Mouse (Mus musculus) hindbrain, embryonic 12.5 days (tissue): Measurements from ENCODE around the gene Rtkn. TPM values are rescaled to one million over a fixed set of nuclear protein-coding genes. Genes with fewer than 3 reads are reported as not detected.
"Not testable (repeated sequence)": the region's sequence is repeated elsewhere in the genome, so short reads cannot be mapped to it uniquely, and the experiment has no call there.

Experiments used
- ATAC-seq: fragments of 200-750 bp; cut with Nextera tagmentation; 2 replicates; pipeline ENCODE4 v1.8.0; 2017; ENCODE audit warnings: moderate TSS enrichment; ENCODE audit not compliant: low FRiP score
- H3K27ac ChIP-seq: fragments of 300-500 bp; sonication (generic); 2 replicates; pipeline ENCODE4 v1.5.1; 2016; ENCODE audit warnings: mild to moderate bottlenecking
- H3K27me3 ChIP-seq: fragments of 300-500 bp; sonication (generic); 2 replicates; pipeline ENCODE4 v1.6.1; 2016; ENCODE audit warnings: mild to moderate bottlenecking
- H3K36me3 ChIP-seq: fragments of 300-500 bp; sonication (generic); 2 replicates; pipeline ENCODE4 v1.6.1; 2016; ENCODE audit warnings: mild to moderate bottlenecking
- H3K4me1 ChIP-seq: fragments of 300-500 bp; sonication (generic); 2 replicates; pipeline ENCODE4 v1.6.1; 2016
- H3K4me2 ChIP-seq: fragments of 300-500 bp; sonication (generic); replicated peaks from 2 replicates; pipeline ENCODE4 v1.6.1; 2016; ENCODE audit warnings: mild to moderate bottlenecking
- H3K4me3 ChIP-seq: fragments of 300-500 bp; sonication (generic); 2 replicates; pipeline ENCODE4 v1.5.1; 2016; ENCODE audit warnings: mild to moderate bottlenecking
- H3K9ac ChIP-seq: fragments of 300-500 bp; sonication (generic); 2 replicates; pipeline ENCODE4 v1.6.1; 2016; ENCODE audit warnings: mild to moderate bottlenecking, moderate library complexity
- H3K9me3 ChIP-seq: fragments of 300-500 bp; sonication (generic); replicated peaks from 2 replicates; pipeline ENCODE4 v1.6.1; 2016; ENCODE audit warnings: mild to moderate bottlenecking
- WGBS: fragments of 180-500 bp; shearing (Covaris S2); methylation state at CpG from one replicate; pipeline ENCODE4 v1.1.7; 2016; 5-methylcytosine and 5-hydroxymethylcytosine counted together
- polyA plus RNA-seq: library from polyadenylated mRNA; unstranded; fragments of >200 nt; fragmentation: Nextera tagmentation; extraction: Ambion mirVana; gene quantifications from 2 replicates; pipeline ENCODE4 v1.2.1, GENCODE M21; 2016

The Rtkn gene
- polyA plus RNA-seq, 1 experiment from 2014 or later, result 40.7 TPM

DNA sequence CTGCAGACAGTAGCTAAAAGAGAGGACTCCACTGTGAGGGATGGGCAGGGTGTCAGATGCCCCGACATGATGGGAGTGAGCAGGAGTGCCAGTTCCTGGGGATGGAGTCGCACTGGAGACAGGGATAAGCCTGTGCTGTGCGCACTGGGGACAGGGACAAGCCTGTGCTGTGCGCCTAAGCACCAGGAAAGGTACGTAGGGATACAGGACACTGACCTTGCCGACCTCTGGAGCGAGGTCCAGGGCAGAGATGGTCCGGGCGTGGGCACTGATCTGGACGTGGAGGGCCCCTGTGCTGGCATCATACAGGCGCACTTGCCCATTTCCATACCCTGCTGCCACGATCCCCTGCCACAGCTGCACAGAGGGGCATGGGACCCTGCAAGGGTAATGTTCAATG lies 17.8 kb downstream of the Rtkn start:
- Histone ChIP-seq H3K27me3 (no peaks in the 10 kb centered on the region; the same call in 1 of the 2 replicates), H3K4me1 (peaks cover 29% of the 10 kb centered on the region), H3K9ac (no peak overlapping the region), H3K27ac (no peak overlapping the region), H3K4me2 (no peak overlapping the region), H3K36me3 (peaks cover 42% of the 10 kb centered on the region), H3K9me3 (no peaks in the 10 kb centered on the region), H3K4me3 (no peak overlapping the region)
- 82% methylated on average over 12 of the region's 12 CpGs for WGBS
- no peak for ATAC-seq

DNA sequence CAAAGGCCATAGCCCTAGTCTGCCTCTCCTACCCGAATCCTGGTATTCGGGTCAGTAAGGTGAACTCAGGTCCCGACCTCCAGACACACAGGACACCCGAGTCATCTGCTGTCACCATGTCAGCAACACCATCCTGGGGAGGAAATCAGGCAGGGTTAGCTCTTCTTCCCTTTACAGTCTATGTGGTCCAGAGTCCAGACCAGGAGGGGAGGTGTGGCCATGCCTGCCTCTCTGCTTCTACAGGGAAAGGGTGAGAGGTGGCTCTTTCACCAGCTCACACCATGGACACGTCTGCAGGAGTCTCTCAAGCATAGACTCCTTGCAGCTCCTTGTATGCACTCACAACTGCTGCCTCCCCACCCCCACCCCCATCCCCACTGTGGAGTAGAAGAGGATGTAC lies 18.2 kb downstream of the Rtkn start:
- H3K4me3 ChIP-seq, result no peak overlapping the region
- 75% methylated on average over 5 of the region's 5 CpGs for WGBS
- peaks cover 29% of the 10 kb centered on the region for H3K4me1 ChIP-seq
- no peak overlapping the region for H3K4me2 ChIP-seq
- H3K27me3 ChIP-seq, result no peaks in the 10 kb centered on the region; the same call in 1 of the 2 replicates
- no peak overlapping the region for H3K27ac ChIP-seq
- H3K9ac ChIP-seq, result no peak overlapping the region
- H3K9me3 ChIP-seq, result no peaks in the 10 kb centered on the region
- ATAC-seq, result no peak
- peaks cover 39% of the 10 kb centered on the region for H3K36me3 ChIP-seq

DNA sequence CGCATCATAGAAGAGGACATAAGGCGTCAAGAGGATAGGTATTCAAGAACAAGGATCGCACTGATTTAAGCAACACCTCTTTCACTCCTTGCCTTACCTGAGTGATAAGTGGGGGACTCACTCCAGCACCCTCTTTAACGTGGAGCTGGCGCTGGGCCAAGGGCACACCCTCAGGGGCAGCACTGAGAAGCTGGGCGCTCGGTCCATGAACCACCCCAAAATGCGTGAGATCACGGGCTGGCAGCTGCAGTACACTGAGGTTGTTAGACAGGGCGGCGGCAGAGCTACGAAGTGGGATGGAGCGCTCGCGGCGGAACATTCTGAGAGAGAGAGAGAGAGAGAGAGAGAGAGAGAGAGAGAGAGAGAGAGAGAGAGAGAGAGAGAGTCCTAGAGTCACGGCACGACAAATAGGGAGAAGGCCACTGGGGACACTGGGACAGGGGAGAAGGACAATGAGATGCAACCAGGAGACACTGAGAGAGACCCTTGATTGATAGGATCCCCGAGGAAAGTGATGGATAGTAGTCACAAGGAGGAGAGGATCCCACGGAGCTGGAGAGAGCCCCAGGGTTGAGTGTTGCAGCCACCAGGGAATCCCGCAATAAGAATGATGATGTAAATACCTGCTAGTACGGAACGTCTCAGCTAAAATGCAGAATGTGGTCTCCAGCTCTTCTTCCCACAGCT lies 20.4 kb downstream of the Rtkn start:
- Histone ChIP-seq H3K9me3 (no peaks in the 10 kb centered on the region), H3K4me3 (peak overlapping the region; percentile 52), H3K27ac (peak overlapping the region; percentile 53), H3K36me3 (peaks cover 17% of the 10 kb centered on the region), H3K4me2 (peak overlapping the region; percentile 81), H3K9ac (peak overlapping the region; percentile 71), H3K4me1 (peaks cover 29% of the 10 kb centered on the region), H3K27me3 (peaks cover 9% of the 10 kb centered on the region)
- WGBS, result 7% methylated on average over 23 of the region's 23 CpGs
- peak; percentile 54 for ATAC-seq

DNA sequence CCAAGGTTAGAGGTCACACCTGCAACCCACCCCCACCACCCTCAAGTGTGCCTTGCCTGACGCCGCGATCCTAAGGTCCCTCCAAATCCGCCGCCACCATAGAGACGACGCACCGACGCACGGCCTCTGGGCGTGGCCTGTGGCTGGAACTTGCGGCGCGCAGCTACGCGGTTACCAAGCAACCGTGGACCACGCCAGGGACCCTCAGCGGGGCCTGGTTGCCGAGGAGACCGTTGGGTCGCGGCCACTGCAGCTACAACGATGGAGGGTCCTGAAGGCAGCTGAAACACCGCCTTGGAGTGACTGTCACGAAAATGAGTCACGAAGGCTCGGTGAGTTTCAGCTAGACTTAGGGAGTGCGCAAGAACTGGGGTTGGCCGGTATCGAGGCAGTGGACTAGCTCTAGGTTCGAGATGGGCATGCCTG lies 21.0 kb downstream of the Rtkn start, which contains the start of the genes Wdr54 and 1700003E16Rik:
TSS of gene Wdr54 (minus strand) at position 139 of the 426 bp plus-strand sequence.
TSS of gene 1700003E16Rik (plus strand) at position 146 of the 426 bp plus-strand sequence.
- peak within 1 kb of the TSS; percentile 53 for H3K27ac ChIP-seq
- peak; percentile 92 for ATAC-seq

DNA sequence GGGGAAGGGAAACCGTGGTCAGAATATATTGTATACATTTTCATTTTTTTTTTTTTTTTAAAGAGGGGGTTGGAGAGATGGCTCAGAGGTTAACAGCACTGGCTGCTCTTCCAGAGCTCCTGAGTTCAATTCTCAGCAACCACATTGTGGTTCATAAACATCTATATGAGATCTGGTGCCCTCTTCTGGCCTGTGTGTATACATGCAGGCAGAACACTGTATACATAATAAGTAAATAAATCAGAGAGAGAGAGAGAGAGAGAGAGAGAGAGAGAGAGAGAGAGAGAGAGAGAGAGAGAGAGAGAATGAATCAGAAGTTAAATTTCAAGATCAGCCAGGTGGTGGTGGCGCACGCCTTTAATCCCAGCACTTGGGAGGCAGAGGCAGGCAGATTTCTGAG lies 24.2 kb downstream of the Rtkn start:
- not testable (repeated sequence) for H3K4me2 ChIP-seq, H3K9me3 ChIP-seq, H3K27ac ChIP-seq, H3K36me3 ChIP-seq, H3K9ac ChIP-seq, H3K4me3 ChIP-seq, ATAC-seq
- peaks cover 33% of the 10 kb centered on the region for H3K27me3 ChIP-seq
- H3K4me1 ChIP-seq, result peaks cover 32% of the 10 kb centered on the region
- WGBS, result 39% methylated on average over 3 of the region's 3 CpGs

More for the DNA sequence above, 21.0 kb downstream of the Rtkn start, which contains the start of the genes Wdr54 and 1700003E16Rik:
- Histone ChIP-seq H3K27me3 (peaks cover 15% of the 10 kb centered on the region), H3K9ac (peak within 1 kb of the TSS; percentile 71), H3K4me1 (peaks cover 26% of the 10 kb centered on the region), H3K4me3 (peak within 1 kb of the TSS; percentile 52), H3K36me3 (peaks cover 17% of the 10 kb centered on the region), H3K9me3 (no peaks in the 10 kb centered on the region), H3K4me2 (peak within 1 kb of the TSS; percentile 81)
- 2% methylated on average over 32 of the region's 32 CpGs for WGBS

- peak overlapping the region; percentile 47 for H3K4me2 ChIP-seq
- no peak for ATAC-seq
- H3K36me3 ChIP-seq, result no peaks in the 10 kb centered on the region
- no peak overlapping the region for H3K27ac ChIP-seq
- peak overlapping the region; percentile 23 for H3K4me3 ChIP-seq
- WGBS, result 10% methylated on average over 19 of the region's 19 CpGs
- H3K4me1 ChIP-seq, result peaks cover 23% of the 10 kb centered on the region
- H3K27me3 ChIP-seq, result peaks cover 33% of the 10 kb centered on the region
- no peak overlapping the region for H3K9ac ChIP-seq
- H3K9me3 ChIP-seq, result no peaks in the 10 kb centered on the region
Observed at GRCm38 (mm10) chr6:83161442-83161841, 26.2 kb downstream of the Rtkn start.

- no peaks in the 10 kb centered on the region for H3K36me3 ChIP-seq
- peaks cover 33% of the 10 kb centered on the region for H3K27me3 ChIP-seq
- H3K27ac ChIP-seq, result no peak overlapping the region
- peaks cover 27% of the 10 kb centered on the region for H3K4me1 ChIP-seq
- no peak for ATAC-seq
- peak overlapping the region; percentile 23 for H3K4me3 ChIP-seq
- H3K9ac ChIP-seq, result 0 out of 2 replicates have a peak overlapping the region, but pooled peaks have one; percentile 39
- peak overlapping the region; percentile 47 for H3K4me2 ChIP-seq
- WGBS, result under 1% methylated on average over 49 of the region's 49 CpGs
- no peaks in the 10 kb centered on the region for H3K9me3 ChIP-seq
Observed at GRCm38 (mm10) chr6:83161921-83162641, 26.8 kb downstream of the Rtkn start.

DNA sequence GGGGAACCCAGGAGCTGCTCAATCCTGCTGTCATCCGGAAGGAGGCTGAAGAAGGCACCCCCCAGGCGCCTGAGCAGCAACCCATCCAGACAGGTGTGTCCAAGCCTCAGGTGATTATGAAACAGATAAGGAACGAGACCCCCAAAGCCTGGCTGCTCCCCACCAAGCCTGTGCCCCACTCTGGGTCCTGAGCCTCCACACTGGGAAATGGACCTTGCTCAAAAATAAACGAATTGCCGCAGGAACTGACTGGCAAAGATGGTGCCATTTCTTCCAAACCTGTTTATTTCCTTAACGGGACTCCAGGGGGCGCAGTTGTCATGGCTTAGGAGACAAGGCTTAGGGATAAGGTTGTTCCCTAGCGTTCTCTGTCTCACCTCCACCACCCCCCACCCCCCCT lies 27.4 kb downstream of the Rtkn start:
- peak overlapping the region; percentile 23 for H3K4me3 ChIP-seq
- peaks cover 31% of the 10 kb centered on the region for H3K4me1 ChIP-seq
- H3K36me3 ChIP-seq, result no peaks in the 10 kb centered on the region
- H3K27me3 ChIP-seq, result peaks cover 33% of the 10 kb centered on the region
- peak overlapping the region; percentile 47 for H3K4me2 ChIP-seq
- no peak overlapping the region for H3K9ac ChIP-seq
- no peak for ATAC-seq
- H3K27ac ChIP-seq, result no peak overlapping the region
- WGBS, result 2% methylated on average over 8 of the region's 8 CpGs
- H3K9me3 ChIP-seq, result no peaks in the 10 kb centered on the region

DNA sequence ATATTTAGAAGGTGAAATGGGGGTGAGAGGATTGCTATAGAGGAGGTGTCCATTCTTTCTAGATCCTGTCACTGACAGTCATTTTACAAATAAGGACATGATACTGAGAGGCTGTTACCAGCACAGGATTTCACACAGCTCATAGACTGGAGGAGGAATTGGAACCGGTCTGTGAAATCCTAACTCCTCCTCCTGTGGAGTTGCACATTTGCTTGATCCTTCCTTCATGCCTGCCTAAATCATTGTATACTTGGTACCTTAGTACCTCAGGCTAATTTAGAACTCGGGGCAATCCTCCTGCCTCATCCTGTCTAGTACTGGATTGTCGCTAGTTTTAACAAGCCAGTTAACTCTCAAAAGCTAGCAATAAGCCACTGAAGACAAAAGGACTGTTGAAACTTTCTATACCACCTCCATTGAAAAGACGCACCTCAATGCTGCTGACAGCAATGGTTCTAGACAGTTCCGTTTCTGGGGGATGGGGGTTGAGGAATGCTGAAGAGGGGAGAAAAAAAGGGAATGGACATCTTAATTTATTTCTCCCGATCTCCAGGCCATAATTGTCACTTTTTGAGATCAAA lies 29.9 kb downstream of the Rtkn start:
- Histone ChIP-seq H3K4me1 (peaks cover 36% of the 10 kb centered on the region), H3K36me3 (no peaks in the 10 kb centered on the region), H3K4me2 (peak overlapping the region; percentile 62), H3K27ac (peak overlapping the region; percentile 87; the same call in 1 of the 2 replicates), H3K4me3 (peak overlapping the region; percentile 92), H3K27me3 (peaks cover 30% of the 10 kb centered on the region), H3K9ac (peak overlapping the region; percentile 96), H3K9me3 (no peaks in the 10 kb centered on the region)
- ATAC-seq, result peak; percentile 41
- 7% methylated on average over 6 of the region's 6 CpGs for WGBS

- peak within 1 kb of the TSS; percentile 87 for H3K27ac ChIP-seq
- H3K4me1 ChIP-seq, result peaks cover 37% of the 10 kb centered on the region
- ATAC-seq, result peak; percentile 86
- H3K9me3 ChIP-seq, result no peaks in the 10 kb centered on the region
- peak within 1 kb of the TSS; percentile 62 for H3K4me2 ChIP-seq
- peak within 1 kb of the TSS; percentile 92 for H3K4me3 ChIP-seq
- H3K9ac ChIP-seq, result peak within 1 kb of the TSS; percentile 96
- no peaks in the 10 kb centered on the region for H3K36me3 ChIP-seq
- peaks cover 24% of the 10 kb centered on the region for H3K27me3 ChIP-seq
- 1% methylated on average over 54 of the region's 58 CpGs for WGBS
Observed at GRCm38 (mm10) chr6:83165607-83166242, 30.5 kb downstream of the Rtkn start, which contains the start of gene Dctn1. TSS of gene Dctn1 (plus strand) at chr6:83165920.

DNA sequence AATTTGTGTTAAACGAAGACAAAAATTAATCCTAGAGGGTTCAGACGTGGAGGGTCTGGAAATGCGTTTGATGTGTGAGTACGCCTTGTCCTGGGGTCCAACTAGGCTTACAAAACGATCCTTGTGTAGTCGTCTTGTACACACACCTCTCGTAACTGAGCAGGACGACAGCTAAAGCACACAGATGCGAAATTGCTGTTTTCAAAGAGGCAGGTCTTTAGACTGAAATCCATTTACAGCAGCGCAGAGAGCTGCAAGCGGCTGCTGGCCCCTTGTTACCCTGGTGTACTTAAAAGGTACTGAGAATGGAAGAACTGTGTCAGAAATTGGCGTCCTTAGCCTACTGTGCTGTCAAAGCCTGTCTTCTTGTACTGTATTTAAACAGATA lies 31.0 kb downstream of the Rtkn start:
- Histone ChIP-seq H3K27me3 (peaks cover 19% of the 10 kb centered on the region), H3K27ac (peak overlapping the region; percentile 87), H3K4me1 (peaks cover 41% of the 10 kb centered on the region), H3K4me2 (peak overlapping the region; percentile 62), H3K4me3 (peak overlapping the region; percentile 92), H3K36me3 (no peaks in the 10 kb centered on the region), H3K9ac (peak overlapping the region; percentile 96), H3K9me3 (no peaks in the 10 kb centered on the region)
- ATAC-seq, result no peak; the same call in 1 of the 2 replicates
- WGBS, result 1% methylated on average over 12 of the region's 12 CpGs
